Mouse (Mus musculus): Measurements from ENCODE around the gene Pitpna. TPM values are rescaled to one million over a fixed set of nuclear protein-coding genes. Genes with fewer than 3 reads are reported as not detected.

Gene Pitpna
- polyA plus RNA-seq, 1 experiment from 2014 or later = 30.7 TPM

DNA sequence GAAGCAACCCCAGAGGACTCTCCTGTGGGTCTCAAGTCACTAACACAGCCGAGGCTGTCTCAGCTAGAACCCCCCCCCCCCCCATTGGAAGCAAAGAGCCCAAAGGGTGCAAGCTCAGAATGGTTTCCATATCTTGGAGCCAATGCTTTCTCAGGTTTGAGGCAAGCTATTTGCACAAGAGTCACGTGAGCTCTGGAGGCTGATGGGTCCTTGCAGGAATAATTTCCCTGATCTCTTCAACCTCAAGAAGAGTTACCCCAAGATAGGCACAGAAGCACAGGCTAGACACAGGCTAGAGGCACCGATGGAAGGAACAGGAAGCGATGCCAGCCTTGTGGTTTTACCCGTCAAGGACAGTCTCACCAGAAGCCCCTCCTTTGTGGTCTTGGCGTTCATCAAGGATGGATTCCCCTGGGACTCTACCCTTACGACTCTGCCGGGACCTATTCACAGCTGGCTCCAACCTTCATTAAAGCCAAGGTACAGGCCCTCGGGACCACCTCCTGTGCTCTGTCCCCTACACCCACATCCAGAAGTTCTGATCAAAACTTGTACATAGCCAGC lies 12.3 kb upstream of the Pitpna start:
- H3K4me2 ChIP-seq = no peak overlapping the region
- H3K9ac ChIP-seq = no peak overlapping the region
- no peaks in the 10 kb centered on the region for H3K9me3 ChIP-seq (replicated peaks)
- peaks cover 13% of the 10 kb centered on the region; the same call in 1 of the 2 replicates for H3K27me3 ChIP-seq
- WGBS (ENCODE audit: insufficient replicate concordance) = 25% methylated on average over 9 of the region's 9 CpGs
- H3K4me3 ChIP-seq (replicated peaks) = no peak overlapping the region
- H3K27ac ChIP-seq (replicated peaks) = no peak overlapping the region
- ATAC-seq (ENCODE audit: insufficient read depth) = no peak
- peaks cover 27% of the 10 kb centered on the region for H3K4me1 ChIP-seq (replicated peaks)
- H3K36me3 ChIP-seq (replicated peaks) = no peaks in the 10 kb centered on the region

DNA sequence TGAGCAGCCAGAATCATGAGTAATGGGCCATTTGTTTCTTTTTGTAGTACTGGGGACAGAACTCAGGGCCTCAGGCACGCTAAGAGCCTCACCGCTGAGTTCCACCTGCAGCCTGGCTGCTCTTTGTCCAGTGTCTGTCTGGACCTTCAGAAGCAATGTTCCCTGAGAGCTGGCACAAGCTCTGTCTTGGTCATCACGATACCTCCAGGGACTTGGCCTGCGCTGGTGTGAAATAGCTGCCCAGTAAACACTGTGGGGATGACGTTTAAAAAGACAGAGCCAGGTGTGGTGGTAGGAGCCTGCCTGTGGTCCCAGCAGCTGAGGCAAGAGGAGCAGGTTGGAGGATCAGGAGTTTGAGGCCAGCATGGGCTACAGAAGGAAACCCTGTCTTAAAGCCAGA lies 9.3 kb upstream of the Pitpna start:
- Histone ChIP-seq H3K4me2 (no peak overlapping the region), H3K36me3 (replicated peaks) (no peaks in the 10 kb centered on the region)
- 75% methylated on average over 5 of the region's 5 CpGs for WGBS (ENCODE audit: insufficient replicate concordance)

DNA sequence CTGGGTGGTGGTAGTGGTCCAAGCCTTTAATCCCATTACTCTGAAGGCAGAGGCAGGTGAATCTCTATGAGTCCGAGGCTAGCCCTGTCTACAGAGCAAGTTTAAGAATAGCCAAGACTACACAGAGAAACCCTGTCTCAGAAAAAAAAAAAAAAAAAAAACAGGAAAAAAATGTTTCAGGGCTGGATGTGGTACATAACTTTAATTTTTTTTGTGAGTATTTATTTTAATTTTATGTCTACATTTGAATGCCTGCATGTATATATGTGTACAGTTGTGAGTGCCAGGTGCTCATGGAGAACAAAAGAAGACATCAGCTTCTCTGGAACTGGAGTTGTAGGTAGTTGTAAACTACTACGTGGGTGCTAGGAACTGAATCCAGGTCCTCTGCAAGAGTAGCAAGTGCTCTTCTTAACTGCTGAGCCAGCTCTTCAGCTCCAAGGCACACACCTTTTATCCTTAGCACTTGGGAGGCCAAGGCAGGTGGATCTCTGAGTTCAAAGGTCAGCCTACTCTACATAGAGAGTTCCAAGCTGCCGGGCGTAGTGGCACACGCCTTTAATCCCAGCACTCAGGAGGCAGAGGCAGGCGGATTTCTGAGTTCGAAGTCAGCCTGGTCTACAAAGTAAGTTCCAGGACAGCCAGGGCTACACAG lies 6.3 kb upstream of the Pitpna start:
- Histone ChIP-seq H3K27ac (replicated peaks) (no peak overlapping the region), H3K4me1 (replicated peaks) (no peaks in the 10 kb centered on the region), H3K27me3 (no peaks in the 10 kb centered on the region), H3K9me3 (replicated peaks) (no peaks in the 10 kb centered on the region), H3K4me2 (no peak overlapping the region), H3K4me3 (replicated peaks) (no peak overlapping the region), H3K9ac (no peak overlapping the region), H3K36me3 (replicated peaks) (no peaks in the 10 kb centered on the region)
- no peak for ATAC-seq (ENCODE audit: insufficient read depth)
- 80% methylated on average over 7 of the region's 7 CpGs for WGBS (ENCODE audit: insufficient replicate concordance)

More for the DNA sequence above, 9.3 kb upstream of the Pitpna start:
- no peak for ATAC-seq (ENCODE audit: insufficient read depth)
- H3K9me3 ChIP-seq (replicated peaks) = no peaks in the 10 kb centered on the region
- H3K4me1 ChIP-seq (replicated peaks) = 0 out of 2 replicates have a peak, but pooled peaks cover 3% of the 10 kb centered on the region
- H3K9ac ChIP-seq = no peak overlapping the region
- no peak overlapping the region for H3K4me3 ChIP-seq (replicated peaks)
- H3K27me3 ChIP-seq = peaks cover 10% of the 10 kb centered on the region; the same call in 1 of the 2 replicates
- H3K27ac ChIP-seq (replicated peaks) = no peak overlapping the region

GRCm38 (mm10) chr11:75583521-75583920 lies 4.4 kb upstream of the Pitpna start:
- Histone ChIP-seq H3K4me2 (no peak overlapping the region), H3K27me3 (no peaks in the 10 kb centered on the region), H3K36me3 (replicated peaks) (no peaks in the 10 kb centered on the region), H3K4me1 (replicated peaks) (peaks cover 10% of the 10 kb centered on the region), H3K4me3 (replicated peaks) (no peak overlapping the region), H3K9ac (no peak overlapping the region), H3K9me3 (replicated peaks) (no peaks in the 10 kb centered on the region), H3K27ac (replicated peaks) (no peak overlapping the region)
- ATAC-seq (ENCODE audit: insufficient read depth) = no peak
- 43% methylated on average over 2 of the region's 2 CpGs for WGBS (ENCODE audit: insufficient replicate concordance)

DNA sequence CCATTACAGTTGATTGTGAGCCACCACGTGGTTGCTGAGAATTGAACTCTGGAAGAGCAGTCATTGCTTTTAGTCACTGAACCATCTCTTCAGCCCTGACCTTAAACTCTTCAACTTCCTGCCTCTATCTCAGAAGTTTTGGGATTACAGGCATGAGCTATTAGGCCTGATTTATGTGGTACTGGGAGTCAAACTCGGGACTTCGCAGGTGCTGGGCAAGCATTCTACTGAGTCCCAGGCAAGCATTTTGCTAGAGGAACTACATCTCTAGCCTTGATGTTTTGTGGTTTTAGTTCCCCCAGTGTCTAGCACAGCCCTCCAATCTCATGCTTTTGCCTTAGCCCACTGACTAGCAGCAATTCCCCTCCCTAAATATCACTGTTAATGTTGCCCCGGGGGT lies 2.8 kb upstream of the Pitpna start:
- H3K27me3 ChIP-seq = no peaks in the 10 kb centered on the region
- WGBS (ENCODE audit: insufficient replicate concordance) = 39% methylated on average over 4 of the region's 4 CpGs
- ATAC-seq (ENCODE audit: insufficient read depth) = no peak
- no peak overlapping the region for H3K4me2 ChIP-seq
- H3K27ac ChIP-seq (replicated peaks) = no peak overlapping the region
- peaks cover 21% of the 10 kb centered on the region for H3K4me1 ChIP-seq (replicated peaks)
- H3K9me3 ChIP-seq (replicated peaks) = no peaks in the 10 kb centered on the region
- no peak overlapping the region for H3K4me3 ChIP-seq (replicated peaks)
- H3K36me3 ChIP-seq (replicated peaks) = no peaks in the 10 kb centered on the region
- no peak overlapping the region for H3K9ac ChIP-seq

DNA sequence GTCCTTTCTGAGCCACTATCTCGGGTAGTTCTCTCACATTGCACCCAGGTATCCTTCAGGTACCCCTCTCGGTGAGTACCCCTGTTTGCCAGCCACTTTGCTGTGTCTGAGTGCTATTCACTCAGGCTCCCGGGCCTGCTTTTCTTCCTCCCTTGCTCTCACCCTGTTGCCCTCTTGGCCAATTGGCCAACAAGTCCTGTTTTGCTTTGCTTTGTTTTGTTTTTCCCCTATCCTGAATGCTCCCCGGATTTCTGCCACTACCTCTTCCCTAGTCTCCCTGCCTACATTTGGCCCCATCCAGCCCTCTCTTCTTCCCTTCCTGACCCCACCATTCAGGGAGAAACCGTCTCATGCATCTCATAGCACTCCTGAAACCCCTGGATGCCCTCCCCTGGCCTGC lies 1.9 kb upstream of the Pitpna start:
- Histone ChIP-seq H3K9me3 (replicated peaks) (no peaks in the 10 kb centered on the region), H3K27me3 (no peaks in the 10 kb centered on the region), H3K4me3 (replicated peaks) (no peak overlapping the region), H3K27ac (replicated peaks) (no peak overlapping the region), H3K9ac (no peak overlapping the region), H3K4me2 (no peak overlapping the region), H3K4me1 (replicated peaks) (peaks cover 26% of the 10 kb centered on the region), H3K36me3 (replicated peaks) (no peaks in the 10 kb centered on the region)
- WGBS (ENCODE audit: insufficient replicate concordance) = 59% methylated on average over 5 of the region's 5 CpGs
- ATAC-seq (ENCODE audit: insufficient read depth) = no peak

- WGBS (ENCODE audit: insufficient replicate concordance) = 67% methylated on average over 5 of the region's 5 CpGs
- Histone ChIP-seq H3K9ac (no peak overlapping the region), H3K36me3 (replicated peaks) (no peaks in the 10 kb centered on the region), H3K27ac (replicated peaks) (no peak overlapping the region; the same call in 1 of the 2 replicates), H3K4me3 (replicated peaks) (0 out of 2 replicates have a peak overlapping the region, but pooled peaks have one; percentile 88), H3K9me3 (replicated peaks) (no peaks in the 10 kb centered on the region), H3K27me3 (no peaks in the 10 kb centered on the region), H3K4me1 (replicated peaks) (peaks cover 30% of the 10 kb centered on the region), H3K4me2 (no peak overlapping the region)
- no peak for ATAC-seq (ENCODE audit: insufficient read depth)
These were observed 934 bp upstream of the Pitpna start for GRCm38 (mm10) chr11:75586963-75587362.

GRCm38 (mm10) chr11:75588285-75588941 lies 516 bp downstream of the Pitpna start:
- Histone ChIP-seq H3K4me3 (replicated peaks) (peak overlapping the region; percentile 88), H3K36me3 (replicated peaks) (peaks cover 12% of the 10 kb centered on the region), H3K27me3 (no peaks in the 10 kb centered on the region), H3K4me2 (peak overlapping the region; percentile 98), H3K27ac (replicated peaks) (peak overlapping the region; percentile 85), H3K9ac (peak overlapping the region; percentile 96), H3K9me3 (replicated peaks) (no peaks in the 10 kb centered on the region), H3K4me1 (replicated peaks) (peaks cover 34% of the 10 kb centered on the region)
- WGBS (ENCODE audit: insufficient replicate concordance) = under 1% methylated on average over 37 of the region's 37 CpGs
- peak; percentile 64 for ATAC-seq (ENCODE audit: insufficient read depth)

DNA sequence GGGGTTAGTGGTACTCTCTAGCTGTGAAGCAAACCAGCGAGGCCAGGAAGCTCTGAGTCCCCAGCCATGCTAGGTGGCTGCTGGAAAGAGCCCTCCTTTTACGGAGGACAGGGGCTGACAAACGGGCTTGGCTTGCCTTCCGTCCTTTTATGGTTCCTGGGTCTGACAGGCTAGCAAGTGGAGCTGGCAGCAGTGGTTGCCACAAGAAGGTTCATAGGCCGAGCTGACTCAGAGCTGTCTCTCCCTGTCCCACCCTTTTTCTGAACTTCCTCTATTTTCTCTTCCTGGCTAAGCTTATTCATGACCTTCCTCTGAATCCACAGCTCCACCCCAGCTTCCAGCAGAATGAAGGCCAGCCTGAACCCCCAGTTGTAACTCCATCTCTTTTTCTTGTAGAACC lies 4.7 kb downstream of the Pitpna start:
- 49% methylated on average over 5 of the region's 5 CpGs for WGBS (ENCODE audit: insufficient replicate concordance)
- no peak overlapping the region for H3K4me3 ChIP-seq (replicated peaks)
- no peak overlapping the region for H3K9ac ChIP-seq
- no peaks in the 10 kb centered on the region for H3K27me3 ChIP-seq
- peaks cover 55% of the 10 kb centered on the region for H3K4me1 ChIP-seq (replicated peaks)
- no peaks in the 10 kb centered on the region for H3K9me3 ChIP-seq (replicated peaks)
- ATAC-seq (ENCODE audit: insufficient read depth) = no peak
- H3K36me3 ChIP-seq (replicated peaks) = peaks cover 29% of the 10 kb centered on the region
- peak overlapping the region; percentile 48 for H3K27ac ChIP-seq (replicated peaks)
- no peak overlapping the region for H3K4me2 ChIP-seq

DNA sequence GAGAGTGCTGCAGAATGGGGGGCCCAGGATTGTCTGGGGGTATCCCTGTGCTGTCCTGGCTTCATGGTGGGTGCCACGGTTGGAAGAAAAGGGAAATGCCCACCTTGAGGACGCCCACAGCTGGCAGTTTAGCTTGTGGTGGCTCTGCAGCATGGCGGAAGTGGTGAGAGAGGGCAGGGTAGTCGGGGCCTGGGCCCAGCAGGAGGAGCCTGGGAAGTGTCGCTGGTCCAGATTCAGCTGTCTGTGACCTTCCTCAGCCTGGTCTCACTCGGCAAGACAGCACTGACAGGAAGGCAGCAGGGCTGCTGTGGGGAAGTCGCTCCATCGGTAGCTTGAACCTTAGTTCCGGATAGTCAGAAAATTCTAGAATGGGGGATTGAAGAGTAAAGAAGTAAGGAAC lies 6.5 kb downstream of the Pitpna start:
- Histone ChIP-seq H3K4me2 (no peak overlapping the region), H3K9ac (no peak overlapping the region), H3K9me3 (replicated peaks) (no peaks in the 10 kb centered on the region), H3K4me3 (replicated peaks) (no peak overlapping the region), H3K27me3 (no peaks in the 10 kb centered on the region), H3K4me1 (replicated peaks) (peaks cover 41% of the 10 kb centered on the region), H3K36me3 (replicated peaks) (peaks cover 43% of the 10 kb centered on the region), H3K27ac (replicated peaks) (no peak overlapping the region)
- 65% methylated on average over 9 of the region's 9 CpGs for WGBS (ENCODE audit: insufficient replicate concordance)
- no peak for ATAC-seq (ENCODE audit: insufficient read depth)

DNA sequence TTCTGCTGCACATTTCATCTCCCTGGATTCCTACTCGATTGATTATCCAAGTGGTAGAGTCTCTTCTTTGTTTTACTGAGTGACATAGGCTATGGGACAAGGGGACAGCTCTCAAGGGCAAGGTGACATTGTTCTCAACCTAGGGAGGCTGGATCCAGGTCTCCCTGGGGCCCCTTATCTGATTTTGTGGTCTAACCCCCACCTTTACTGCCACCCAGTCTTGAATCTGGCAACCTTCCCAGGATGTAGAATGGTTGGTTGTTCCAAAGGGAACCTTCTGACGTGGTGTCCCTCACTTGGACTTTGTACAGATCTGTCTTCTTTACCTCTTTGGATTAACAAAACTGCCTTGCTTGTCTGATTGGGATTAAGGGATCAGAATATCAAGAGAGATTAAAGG lies 7.5 kb downstream of the Pitpna start:
- Histone ChIP-seq H3K9me3 (replicated peaks) (no peaks in the 10 kb centered on the region), H3K27me3 (no peaks in the 10 kb centered on the region), H3K4me1 (replicated peaks) (peaks cover 36% of the 10 kb centered on the region), H3K9ac (no peak overlapping the region), H3K4me3 (replicated peaks) (no peak overlapping the region), H3K4me2 (no peak overlapping the region), H3K36me3 (replicated peaks) (peaks cover 49% of the 10 kb centered on the region), H3K27ac (replicated peaks) (no peak overlapping the region)
- no peak for ATAC-seq (ENCODE audit: insufficient read depth)
- 49% methylated on average over 2 of the region's 2 CpGs for WGBS (ENCODE audit: insufficient replicate concordance)
